Mouse (Mus musculus) E14TG2a.4 (cell line): ENCODE data around the gene Dgcr2.

Experiments
- H3K27me3 ChIP-seq: 2 replicates; pipeline ENCODE4 v1.6.1; 2014; ENCODE audit warnings: low read length, control low read depth; ENCODE audit not compliant: insufficient read depth
- H3K36me3 ChIP-seq: 2 replicates; pipeline ENCODE4 v1.6.1; 2014; ENCODE audit warnings: low read length, control low read depth; ENCODE audit not compliant: insufficient read depth
- H3K4me1 ChIP-seq: replicated peaks from 2 replicates; pipeline ENCODE4 v1.6.1; 2014; ENCODE audit warnings: low read depth, low read length, control low read depth
- H3K4me3 ChIP-seq: replicated peaks from 2 replicates; pipeline ENCODE4 v1.5.1; 2014; ENCODE audit warnings: mild to moderate bottlenecking, low read length
- H3K9me3 ChIP-seq: 2 replicates; pipeline ENCODE4 v1.6.1; 2014; ENCODE audit warnings: low read length, control low read depth
- CTCF ChIP-seq: conservative IDR thresholded peaks from 2 replicates; pipeline ENCODE4 v1.5.1; 2014; ENCODE audit warnings: low read length
- NANOG ChIP-seq: IDR thresholded peaks from 2 replicates; pipeline ENCODE4 v1.6.1; 2014; ENCODE audit warnings: borderline replicate concordance, low read length, mixed read lengths
- POU5F1 ChIP-seq: IDR thresholded peaks from 2 replicates; pipeline ENCODE4 v1.6.1; 2014; ENCODE audit warnings: low read length, borderline replicate concordance

Gene Dgcr2

DNA sequence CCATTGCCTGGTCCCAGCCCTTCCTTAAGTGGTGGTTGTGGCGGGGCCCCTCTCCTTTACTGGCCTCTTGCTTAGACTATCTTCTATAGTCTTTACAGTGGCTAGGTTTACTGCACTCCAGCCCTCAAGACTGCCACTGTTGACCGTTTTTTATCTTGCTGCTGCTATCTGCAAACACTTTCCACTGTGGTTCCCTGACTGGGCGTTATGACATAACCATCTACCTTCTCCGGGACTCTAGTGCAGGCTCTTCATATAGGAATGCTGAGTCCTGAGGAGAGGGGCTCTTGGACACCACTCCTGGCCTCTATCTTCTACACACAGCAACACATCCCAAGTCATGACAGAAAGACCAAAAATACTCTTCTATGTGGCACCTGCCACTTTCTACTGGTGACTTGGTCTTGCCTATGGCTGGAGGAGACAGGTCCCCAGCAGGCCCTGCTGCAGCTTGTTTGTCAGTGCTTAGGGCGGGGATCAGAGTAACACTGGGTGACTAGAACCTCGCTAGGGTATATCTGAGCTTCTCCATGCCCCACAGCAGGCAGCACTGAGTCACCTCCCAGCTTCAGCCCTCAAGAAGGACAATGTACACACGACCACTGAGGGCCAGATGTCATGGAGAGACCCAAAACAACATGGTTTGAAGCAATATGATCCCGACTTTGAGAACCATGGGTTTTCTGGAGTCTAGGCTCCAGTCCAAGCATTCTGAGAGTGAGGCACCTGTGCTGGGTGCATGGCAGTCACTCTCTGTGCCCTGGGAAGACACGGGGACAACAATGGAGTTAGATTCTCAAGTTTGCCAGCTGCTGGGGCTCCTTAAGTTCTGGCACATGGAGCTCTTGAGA, 35.5 kb upstream of the Dgcr2 start:
- H3K36me3 ChIP-seq: peaks cover 12% of the 10 kb centered on the region
- peaks cover 24% of the 10 kb centered on the region for H3K27me3 ChIP-seq
- TF ChIP-seq CTCF: no peak
- no peak for TF ChIP-seq NANOG
- TF ChIP-seq POU5F1: no peak
- H3K4me1 ChIP-seq: peaks cover 62% of the 10 kb centered on the region
- no peak overlapping the region for H3K4me3 ChIP-seq
- no peaks in the 10 kb centered on the region for H3K9me3 ChIP-seq

- TF ChIP-seq CTCF: no peak
- no peak for TF ChIP-seq POU5F1
Measured at GRCm38 (mm10) chr16:17931906-17932460, 33.6 kb upstream of the Dgcr2 start.

GRCm38 (mm10) chr16:17929631-17930030, 31.3 kb upstream of the Dgcr2 start:
- Histone ChIP-seq H3K9me3 (no peaks in the 10 kb centered on the region), H3K27me3 (no peaks in the 10 kb centered on the region), H3K4me1 (peaks cover 59% of the 10 kb centered on the region), H3K4me3 (peak overlapping the region; percentile 95), H3K36me3 (peaks cover 39% of the 10 kb centered on the region)
- no peak for TF ChIP-seq CTCF
- no peak for TF ChIP-seq POU5F1
- no peak for TF ChIP-seq NANOG

More at GRCm38 (mm10) chr16:17931906-17932460, 33.6 kb upstream of the Dgcr2 start:
- Histone ChIP-seq H3K4me3 (no peak overlapping the region), H3K4me1 (peaks cover 47% of the 10 kb centered on the region), H3K27me3 (peaks cover 9% of the 10 kb centered on the region), H3K36me3 (peaks cover 15% of the 10 kb centered on the region), H3K9me3 (no peaks in the 10 kb centered on the region)

DNA sequence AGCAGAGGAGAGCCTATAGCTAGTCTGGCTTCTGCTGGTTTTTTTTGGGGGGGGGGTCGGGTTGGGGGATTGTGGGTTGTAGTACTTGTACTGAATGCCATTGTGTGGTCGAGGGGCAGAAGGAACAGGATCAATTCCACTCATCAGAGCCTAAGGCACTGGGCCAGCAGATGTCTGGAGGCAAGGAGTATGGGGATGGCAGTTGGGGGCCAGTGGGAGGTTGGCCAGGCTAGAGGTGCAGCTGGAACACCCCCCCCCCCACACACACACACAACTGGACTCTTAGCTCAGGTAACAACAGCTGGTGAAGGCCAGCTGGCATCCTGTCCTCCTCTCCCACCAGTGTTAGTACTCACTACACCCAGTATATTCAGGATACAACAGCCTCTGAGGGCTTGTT, 30.8 kb upstream of the Dgcr2 start:
- Histone ChIP-seq H3K36me3 (peaks cover 43% of the 10 kb centered on the region), H3K4me3 (peak overlapping the region; percentile 95), H3K27me3 (no peaks in the 10 kb centered on the region), H3K9me3 (no peaks in the 10 kb centered on the region), H3K4me1 (peaks cover 63% of the 10 kb centered on the region)
- TF ChIP-seq NANOG: no peak
- TF ChIP-seq CTCF: no peak
- TF ChIP-seq POU5F1: no peak

DNA sequence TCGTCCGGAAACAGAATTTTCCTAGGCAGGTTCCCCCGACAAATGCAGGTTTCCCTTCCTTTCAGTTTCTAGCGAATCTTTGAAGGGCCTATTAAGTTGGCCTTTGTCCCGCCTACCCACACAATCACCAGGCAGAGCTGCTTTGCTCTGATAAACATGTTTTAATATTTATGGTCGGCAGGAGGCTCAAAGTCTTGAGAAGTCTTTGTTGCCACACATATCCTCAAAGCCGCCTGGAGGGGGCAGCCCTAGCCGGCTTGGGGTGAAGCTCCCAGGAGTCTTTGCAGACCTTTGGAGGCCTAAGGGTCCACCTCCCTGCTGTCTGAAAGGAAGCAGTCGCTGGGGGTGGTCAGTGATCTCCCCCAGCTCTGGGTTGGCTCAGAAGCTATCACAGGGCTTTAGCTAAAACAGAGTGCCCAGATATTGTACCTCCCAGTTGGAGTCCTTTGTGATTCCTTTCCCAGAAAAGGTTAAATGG, 30.3 kb upstream of the Dgcr2 start:
- Histone ChIP-seq H3K27me3 (no peaks in the 10 kb centered on the region), H3K4me1 (peaks cover 69% of the 10 kb centered on the region), H3K9me3 (no peaks in the 10 kb centered on the region), H3K36me3 (peaks cover 49% of the 10 kb centered on the region), H3K4me3 (peak overlapping the region; percentile 95)
- TF ChIP-seq POU5F1 (no peak), NANOG (peak; percentile 88), CTCF (peak; percentile 30; the same call in 1 of the 2 replicates)

- no peak for TF ChIP-seq NANOG
- TF ChIP-seq CTCF: no peak
- TF ChIP-seq POU5F1: no peak
- peaks cover 70% of the 10 kb centered on the region for H3K4me1 ChIP-seq
- H3K27me3 ChIP-seq: no peaks in the 10 kb centered on the region
Measured at GRCm38 (mm10) chr16:17928087-17928580, 29.8 kb upstream of the Dgcr2 start, which contains the start of gene Slc25a1. TSS of gene Slc25a1 (minus strand) at chr16:17928219.

DNA sequence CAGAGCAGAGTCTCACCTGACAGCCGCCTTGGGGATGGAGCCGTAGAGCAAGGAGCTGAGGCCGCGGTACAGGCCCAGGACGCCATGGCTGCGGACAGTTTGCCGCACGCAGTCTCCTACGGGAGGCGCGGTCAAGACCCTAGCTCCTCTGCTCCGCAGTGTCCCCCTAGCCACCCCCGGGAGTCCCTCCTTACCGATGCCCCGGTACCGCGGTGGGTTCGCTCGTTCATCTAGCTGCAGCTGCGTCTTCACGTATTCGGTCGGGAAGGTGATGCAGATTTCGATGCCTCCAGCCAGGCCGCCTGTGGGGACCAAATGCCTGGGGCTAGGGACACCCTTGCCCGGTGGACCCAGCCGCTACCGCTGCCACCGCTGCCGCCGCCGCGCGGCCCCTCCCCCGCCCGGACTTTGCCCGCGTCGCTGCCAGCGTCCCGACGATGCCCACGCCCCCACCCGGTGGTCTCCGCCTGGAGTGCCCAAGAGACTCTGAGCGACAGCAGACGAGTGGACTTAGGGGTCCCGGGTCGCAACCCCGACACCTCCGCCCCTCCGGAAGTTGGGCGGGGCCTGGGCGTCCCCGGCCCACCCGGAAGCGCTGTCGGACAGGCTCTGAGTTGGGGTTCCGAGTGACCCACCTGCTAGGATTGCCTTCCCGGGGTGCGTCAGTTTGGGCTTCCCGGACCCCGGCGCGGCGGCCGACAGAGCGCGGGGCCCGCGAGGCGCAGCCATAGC, 29.2 kb upstream of the Dgcr2 start:
- H3K27me3 ChIP-seq: no peaks in the 10 kb centered on the region
- peak overlapping the region; percentile 95 for H3K4me3 ChIP-seq
- H3K4me1 ChIP-seq: peaks cover 77% of the 10 kb centered on the region
- H3K36me3 ChIP-seq: peaks cover 55% of the 10 kb centered on the region
- no peaks in the 10 kb centered on the region for H3K9me3 ChIP-seq
- TF ChIP-seq POU5F1: no peak
- no peak for TF ChIP-seq CTCF
- no peak for TF ChIP-seq NANOG

More at GRCm38 (mm10) chr16:17928087-17928580, 29.8 kb upstream of the Dgcr2 start, which contains the start of gene Slc25a1:
- no peaks in the 10 kb centered on the region for H3K9me3 ChIP-seq
- H3K4me3 ChIP-seq: peak within 1 kb of the TSS; percentile 95
- peaks cover 54% of the 10 kb centered on the region for H3K36me3 ChIP-seq

GRCm38 (mm10) chr16:17922163-17922538, 23.8 kb upstream of the Dgcr2 start:
- no peak for TF ChIP-seq POU5F1
- TF ChIP-seq NANOG: no peak
- TF ChIP-seq CTCF: no peak
- H3K27me3 ChIP-seq: peaks cover 29% of the 10 kb centered on the region
- peak overlapping the region; percentile 94 for H3K4me3 ChIP-seq

More at GRCm38 (mm10) chr16:17922163-17922538, 23.8 kb upstream of the Dgcr2 start:
- H3K36me3 ChIP-seq: peaks cover 41% of the 10 kb centered on the region
- H3K9me3 ChIP-seq: no peaks in the 10 kb centered on the region
- H3K4me1 ChIP-seq: peaks cover 73% of the 10 kb centered on the region
